Mouse (Mus musculus) midbrain, embryonic 12.5 days (tissue): ENCODE data around the gene Chkb. TPM values are rescaled to one million over a fixed set of nuclear protein-coding genes. Genes with fewer than 3 reads are reported as not detected.
"Not testable (repeated sequence)": the region's sequence is repeated elsewhere in the genome, so short reads cannot be mapped to it uniquely, and the experiment has no call there.

Experiments used
- ATAC-seq: fragments of 200-750 bp; cut with Nextera tagmentation; 2 replicates; pipeline ENCODE4 v1.8.0; 2017; ENCODE audit warnings: low read depth, moderate TSS enrichment, moderate library complexity; ENCODE audit not compliant: low FRiP score
- H3K27ac ChIP-seq: fragments of 300-500 bp; sonication (generic); replicated peaks from 2 replicates; pipeline ENCODE4 v1.5.1; 2016; ENCODE audit warnings: mild to moderate bottlenecking
- H3K27me3 ChIP-seq: fragments of 300-500 bp; sonication (generic); 2 replicates; pipeline ENCODE4 v1.6.1; 2016; ENCODE audit warnings: mild to moderate bottlenecking
- H3K36me3 ChIP-seq: fragments of 300-500 bp; sonication (generic); 2 replicates; pipeline ENCODE4 v1.6.1; 2016
- H3K4me1 ChIP-seq: fragments of 300-500 bp; sonication (generic); 2 replicates; pipeline ENCODE4 v1.6.1; 2016
- H3K4me2 ChIP-seq: fragments of 300-500 bp; sonication (generic); replicated peaks from 2 replicates; pipeline ENCODE4 v1.6.1; 2016; ENCODE audit warnings: mild to moderate bottlenecking, moderate library complexity
- H3K4me3 ChIP-seq: fragments of 300-500 bp; sonication (generic); 2 replicates; pipeline ENCODE4 v1.5.1; 2016; ENCODE audit warnings: mild to moderate bottlenecking
- H3K9ac ChIP-seq: fragments of 300-500 bp; sonication (generic); replicated peaks from 2 replicates; pipeline ENCODE4 v1.6.1; 2016; ENCODE audit warnings: mild to moderate bottlenecking, moderate library complexity
- H3K9me3 ChIP-seq: fragments of 300-500 bp; sonication (generic); 2 replicates; pipeline ENCODE4 v1.6.1; 2016; ENCODE audit warnings: mild to moderate bottlenecking
- WGBS: fragments of 180-500 bp; shearing (Covaris S2); methylation state at CpG from one replicate; pipeline ENCODE4 v1.1.7; 2016; 5-methylcytosine and 5-hydroxymethylcytosine counted together
- polyA plus RNA-seq: library from polyadenylated mRNA; unstranded; fragments of >200 nt; fragmentation: Nextera tagmentation; extraction: Ambion mirVana; gene quantifications from 2 replicates; pipeline ENCODE4 v1.2.1, GENCODE M21; 2016

Gene Chkb
- polyA plus RNA-seq, 1 experiment from 2014 or later, result 67.5 TPM

DNA sequence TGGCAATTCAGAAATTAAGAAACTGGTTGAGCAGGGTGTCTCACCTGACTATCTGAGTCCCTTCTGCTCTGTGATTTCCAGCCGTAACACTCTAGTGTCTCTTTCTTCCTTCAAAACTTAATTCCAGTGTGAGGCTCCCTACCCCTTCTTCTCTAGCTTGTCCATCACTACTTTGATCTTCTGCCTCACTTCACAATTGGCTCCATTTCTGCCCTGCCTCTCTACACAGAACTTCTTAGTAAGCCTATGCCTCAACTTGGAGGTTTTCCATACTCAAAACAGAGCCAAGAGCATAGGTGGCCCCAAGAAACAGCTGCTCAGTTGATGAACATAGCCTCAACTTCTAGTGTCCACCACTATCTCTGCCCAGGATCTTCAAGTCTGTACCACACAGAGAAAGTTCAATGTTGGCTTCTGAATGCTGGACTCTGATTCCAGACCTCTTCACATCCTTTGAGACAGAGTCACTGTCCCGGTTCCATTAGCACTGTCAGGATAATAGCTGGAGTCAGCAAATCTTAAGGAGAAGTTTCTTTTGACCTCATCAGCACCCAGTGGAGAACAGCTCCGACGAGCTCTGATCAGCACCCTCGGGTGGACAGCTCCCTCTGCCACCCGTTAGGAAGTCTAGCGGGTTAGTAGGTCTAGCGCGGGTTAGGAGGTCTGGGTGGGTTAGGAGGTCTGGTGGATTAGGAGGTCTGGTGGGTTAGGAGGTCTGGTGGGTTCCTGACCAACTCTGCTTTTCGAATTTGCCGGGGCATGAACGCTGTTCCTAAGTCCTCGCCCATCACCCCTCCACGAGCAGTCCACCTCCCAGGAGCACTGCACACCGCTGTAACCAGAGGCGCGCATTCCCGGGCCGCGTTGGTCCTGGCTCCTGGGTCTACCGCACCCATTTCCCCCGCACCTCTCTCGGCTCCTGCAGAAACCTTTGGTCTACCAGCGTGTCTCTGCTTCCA, 23.5 kb upstream of the Chkb start:
- Histone ChIP-seq H3K4me2 (peak overlapping the region; percentile 90), H3K4me1 (peaks cover 23% of the 10 kb centered on the region), H3K27ac (peak overlapping the region; percentile 54), H3K27me3 (peaks cover 27% of the 10 kb centered on the region), H3K36me3 (peaks cover 19% of the 10 kb centered on the region), H3K4me3 (peak overlapping the region; percentile 64), H3K9ac (peak overlapping the region; percentile 73), H3K9me3 (no peaks in the 10 kb centered on the region)
- peak; percentile 75 for ATAC-seq
- 5% methylated on average over 24 of the region's 24 CpGs for WGBS

GRCm38 (mm10) chr15:89442486-89443070, 12.9 kb upstream of the Chkb start:
- Histone ChIP-seq H3K9me3 (peaks cover 3% of the 10 kb centered on the region; the same call in 1 of the 2 replicates), H3K4me2 (no peak overlapping the region), H3K4me1 (no peaks in the 10 kb centered on the region), H3K4me3 (no peak overlapping the region), H3K27ac (no peak overlapping the region), H3K36me3 (no peaks in the 10 kb centered on the region), H3K9ac (no peak overlapping the region), H3K27me3 (no peaks in the 10 kb centered on the region)
- ATAC-seq, result no peak
- WGBS, result 45% methylated on average over 8 of the region's 8 CpGs

GRCm38 (mm10) chr15:89435878-89436277, 6.2 kb upstream of the Chkb start:
- Histone ChIP-seq H3K4me2 (no peak overlapping the region), H3K9ac (no peak overlapping the region), H3K36me3 (no peaks in the 10 kb centered on the region), H3K4me1 (no peaks in the 10 kb centered on the region), H3K4me3 (no peak overlapping the region), H3K27ac (no peak overlapping the region), H3K9me3 (no peaks in the 10 kb centered on the region), H3K27me3 (no peaks in the 10 kb centered on the region)
- WGBS, result 87% methylated on average over 5 of the region's 5 CpGs
- ATAC-seq, result no peak

GRCm38 (mm10) chr15:89434136-89434535, 4.4 kb upstream of the Chkb start:
- 75% methylated on average over 3 of the region's 3 CpGs for WGBS
- no peak for ATAC-seq
- no peak overlapping the region for H3K4me3 ChIP-seq

DNA sequence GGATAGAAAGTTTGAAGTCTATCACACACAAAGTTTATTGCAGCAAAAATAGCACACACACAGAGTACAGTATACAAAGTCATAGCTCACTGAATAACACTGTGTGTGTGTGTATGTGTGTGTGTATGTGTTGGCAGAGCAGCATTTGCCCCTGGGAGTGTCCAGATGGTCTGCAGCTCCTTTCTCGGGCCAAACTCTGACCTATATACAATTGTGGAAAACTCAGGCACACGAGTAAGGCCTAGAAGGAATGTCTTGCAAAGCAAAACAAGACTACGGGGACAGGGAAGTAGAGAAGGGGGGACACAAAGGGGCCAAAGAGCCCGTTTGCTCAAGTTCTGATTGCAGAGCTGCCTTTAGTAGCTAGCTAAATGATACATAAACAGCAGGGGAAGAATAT, 3.2 kb upstream of the Chkb start:
- 76% methylated on average over 4 of the region's 4 CpGs for WGBS
- H3K9me3 ChIP-seq, result no peaks in the 10 kb centered on the region

More at GRCm38 (mm10) chr15:89434136-89434535, 4.4 kb upstream of the Chkb start:
- no peak overlapping the region for H3K4me2 ChIP-seq
- 0 out of 2 replicates have a peak overlapping the region, but pooled peaks have one; percentile 16 for H3K9ac ChIP-seq
- no peak overlapping the region for H3K27ac ChIP-seq
- no peaks in the 10 kb centered on the region for H3K36me3 ChIP-seq
- no peaks in the 10 kb centered on the region for H3K4me1 ChIP-seq
- H3K27me3 ChIP-seq, result no peaks in the 10 kb centered on the region
- no peaks in the 10 kb centered on the region for H3K9me3 ChIP-seq

GRCm38 (mm10) chr15:89431806-89432205, 2.1 kb upstream of the Chkb start:
- no peak overlapping the region for H3K27ac ChIP-seq
- 95% methylated on average over 6 of the region's 6 CpGs for WGBS
- H3K36me3 ChIP-seq, result peaks cover 13% of the 10 kb centered on the region
- no peak for ATAC-seq
- no peaks in the 10 kb centered on the region for H3K9me3 ChIP-seq
- no peaks in the 10 kb centered on the region for H3K27me3 ChIP-seq
- H3K4me1 ChIP-seq, result peaks cover 9% of the 10 kb centered on the region
- no peak overlapping the region for H3K4me2 ChIP-seq
- H3K4me3 ChIP-seq, result no peak overlapping the region
- no peak overlapping the region for H3K9ac ChIP-seq

More for the DNA sequence above, 3.2 kb upstream of the Chkb start:
- ATAC-seq, result no peak
- Histone ChIP-seq H3K36me3 (0 out of 2 replicates have a peak, but pooled peaks cover 2% of the 10 kb centered on the region), H3K9ac (no peak overlapping the region), H3K4me1 (peaks cover 9% of the 10 kb centered on the region), H3K27ac (no peak overlapping the region), H3K4me3 (no peak overlapping the region), H3K27me3 (no peaks in the 10 kb centered on the region), H3K4me2 (no peak overlapping the region)

DNA sequence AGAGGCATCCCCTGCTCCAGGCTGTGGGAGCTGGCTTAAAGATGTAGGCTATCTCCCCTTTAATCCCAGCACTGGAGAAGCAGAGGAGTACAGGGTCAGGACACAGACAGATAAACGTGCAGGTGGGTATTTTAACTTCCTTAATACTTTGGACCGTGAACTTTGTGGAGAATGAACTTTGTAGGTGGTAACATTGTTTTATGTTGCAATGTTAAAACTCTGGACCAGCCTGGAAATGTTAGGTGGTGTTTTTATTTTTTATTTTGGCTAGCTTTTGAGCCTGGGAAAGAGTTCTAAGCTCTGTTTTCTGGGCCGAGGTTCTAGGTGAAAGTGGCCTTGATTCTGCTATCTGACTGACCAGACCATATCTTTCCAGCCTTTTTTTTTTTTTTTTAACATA, 1.6 kb upstream of the Chkb start:
- H3K9ac ChIP-seq, result no peak overlapping the region
- 88% methylated on average over 3 of the region's 3 CpGs for WGBS
- peaks cover 9% of the 10 kb centered on the region for H3K4me1 ChIP-seq
- 0 out of 2 replicates have a peak, but pooled peaks cover 4% of the 10 kb centered on the region for H3K27me3 ChIP-seq
- H3K36me3 ChIP-seq, result peaks cover 18% of the 10 kb centered on the region
- H3K4me2 ChIP-seq, result no peak overlapping the region
- no peak for ATAC-seq
- no peak overlapping the region for H3K4me3 ChIP-seq
- no peaks in the 10 kb centered on the region for H3K9me3 ChIP-seq
- no peak overlapping the region for H3K27ac ChIP-seq

DNA sequence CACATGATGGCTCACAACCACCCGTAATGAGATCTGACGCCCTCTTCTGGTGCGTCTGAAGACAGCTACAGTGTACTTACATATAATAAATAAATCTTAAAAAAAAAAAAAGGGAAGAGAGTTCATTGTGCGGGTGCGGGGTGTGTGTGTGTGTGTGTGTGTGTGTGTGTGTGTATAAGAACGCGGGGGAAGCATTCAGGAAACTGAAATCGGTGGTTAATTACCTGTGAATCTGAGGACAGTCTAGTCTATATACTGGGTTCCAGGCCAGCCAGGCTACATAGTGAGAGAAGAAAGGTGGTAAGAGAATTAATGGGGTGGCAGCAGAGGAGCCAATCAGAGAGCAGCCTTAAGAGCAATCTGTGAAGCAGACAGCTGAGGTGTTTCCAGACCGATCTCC, 1.1 kb upstream of the Chkb start:
- not testable (repeated sequence) for H3K4me1 ChIP-seq, H3K9me3 ChIP-seq, H3K4me2 ChIP-seq, H3K4me3 ChIP-seq, ATAC-seq, H3K27me3 ChIP-seq, H3K9ac ChIP-seq, H3K27ac ChIP-seq
- 84% methylated on average over 9 of the region's 9 CpGs for WGBS
- peaks cover 23% of the 10 kb centered on the region for H3K36me3 ChIP-seq

GRCm38 (mm10) chr15:89430341-89430740, 633 bp upstream of the Chkb start:
- 49% methylated on average over 6 of the region's 6 CpGs for WGBS
- ATAC-seq, result no peak
- Histone ChIP-seq H3K4me2 (peak overlapping the region; percentile 79), H3K9ac (peak overlapping the region; percentile 80; the same call in 1 of the 2 replicates), H3K27ac (peak overlapping the region; percentile 94), H3K4me3 (peak overlapping the region; percentile 67), H3K9me3 (no peaks in the 10 kb centered on the region), H3K27me3 (0 out of 2 replicates have a peak, but pooled peaks cover 10% of the 10 kb centered on the region), H3K4me1 (peaks cover 9% of the 10 kb centered on the region), H3K36me3 (peaks cover 27% of the 10 kb centered on the region)

DNA sequence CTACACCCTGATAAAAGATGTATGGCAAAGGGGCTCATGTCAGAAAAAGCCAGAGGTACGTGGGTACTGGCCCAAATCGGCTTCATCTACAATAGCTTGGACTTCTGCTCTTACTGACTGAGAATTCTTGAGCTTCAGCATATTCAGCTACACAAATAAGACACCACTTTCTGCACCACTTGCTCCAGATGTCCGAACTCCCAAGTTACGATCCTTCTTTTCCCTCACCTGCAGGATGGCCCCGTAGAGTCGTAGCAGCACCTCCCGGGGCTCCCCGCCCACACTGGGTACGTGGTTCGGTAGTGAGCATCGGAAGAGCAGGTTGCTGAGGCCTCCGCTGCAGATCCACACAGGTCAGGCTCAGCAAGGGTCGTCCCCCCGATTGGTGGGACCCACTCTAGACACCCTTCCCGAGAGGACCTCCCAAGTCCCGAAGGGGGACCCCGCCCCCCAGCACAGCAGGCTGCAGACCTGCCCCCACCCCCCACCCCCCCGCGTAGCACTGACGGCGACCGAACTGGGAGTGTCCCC, 822 bp downstream of the Chkb start:
- Histone ChIP-seq H3K27me3 (0 out of 2 replicates have a peak, but pooled peaks cover 10% of the 10 kb centered on the region), H3K9me3 (no peaks in the 10 kb centered on the region), H3K27ac (peak overlapping the region; percentile 94), H3K4me2 (peak overlapping the region; percentile 79), H3K4me3 (peak overlapping the region; percentile 67), H3K9ac (peak overlapping the region; percentile 80), H3K36me3 (peaks cover 27% of the 10 kb centered on the region), H3K4me1 (peaks cover 9% of the 10 kb centered on the region)
- 5% methylated on average over 21 of the region's 22 CpGs for WGBS
- peak; percentile 66 for ATAC-seq

GRCm38 (mm10) chr15:89428136-89428790, 1.4 kb downstream of the Chkb start:
- WGBS, result 85% methylated on average over 19 of the region's 19 CpGs
- ATAC-seq, result no peak
- Histone ChIP-seq H3K36me3 (peaks cover 27% of the 10 kb centered on the region), H3K27ac (no peak overlapping the region), H3K27me3 (0 out of 2 replicates have a peak, but pooled peaks cover 10% of the 10 kb centered on the region), H3K4me2 (peak overlapping the region; percentile 79), H3K9me3 (no peaks in the 10 kb centered on the region), H3K9ac (peak overlapping the region; percentile 80; the same call in 1 of the 2 replicates), H3K4me3 (peak overlapping the region; percentile 67), H3K4me1 (peaks cover 9% of the 10 kb centered on the region)
